Mouse (Mus musculus) C2C12 (cell line): ENCODE measurements around the gene Cd9.

Experiments
- CEBPB ChIP-seq: IDR thresholded peaks from one replicate; pipeline ENCODE4 v1.6.1; 2011; ENCODE audit warnings: low read depth, mild to moderate bottlenecking, control low read depth, moderate library complexity
- CTCF ChIP-seq: IDR thresholded peaks from one replicate; pipeline ENCODE4 v1.5.1; 2011; ENCODE audit not compliant: control insufficient read depth, insufficient read depth, insufficient read length
- MAX ChIP-seq: IDR thresholded peaks from one replicate; pipeline ENCODE4 v1.6.1; 2011; ENCODE audit warnings: mild to moderate bottlenecking, control low read depth
- MYOD1 ChIP-seq: IDR thresholded peaks from one replicate; pipeline ENCODE4 v1.6.1; 2011; ENCODE audit warnings: low read depth; ENCODE audit not compliant: control insufficient read depth, insufficient read length
- MYOG ChIP-seq: IDR thresholded peaks from one replicate; pipeline ENCODE4 v1.6.1; 2011; ENCODE audit not compliant: control insufficient read depth, insufficient read length; ENCODE audit errors: extremely low read depth

DNA sequence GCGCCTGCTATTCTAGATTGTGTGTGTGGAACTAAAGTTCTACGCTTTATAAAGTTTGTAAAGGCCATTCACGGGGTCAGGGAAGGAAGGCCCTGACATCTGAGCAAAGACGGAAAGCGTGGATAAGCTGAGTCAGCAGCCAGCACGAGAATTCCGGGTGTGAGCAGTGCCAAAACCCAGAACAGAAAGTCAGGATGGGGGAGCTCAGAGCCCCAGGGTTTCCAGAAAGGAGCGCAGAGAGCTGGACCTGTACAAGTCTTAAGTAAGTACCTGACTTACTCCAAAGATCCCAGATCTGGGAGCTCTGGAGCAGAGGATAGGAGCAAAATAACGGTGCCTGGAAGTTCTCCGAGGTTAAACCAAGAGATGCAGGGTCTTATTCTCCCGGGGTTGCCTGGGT, 84.0 kb downstream of the Cd9 start:
- no peak for TF ChIP-seq MYOD1
- no peak for TF ChIP-seq CTCF
- no peak for TF ChIP-seq MAX
- TF ChIP-seq MYOG: no peak
- no peak for TF ChIP-seq CEBPB
